Mouse (Mus musculus) midbrain, embryonic 11.5 days (tissue): ENCODE measurements around the gene Gab1. TPM values are rescaled to one million over a fixed set of nuclear protein-coding genes. Genes with fewer than 3 reads are reported as not detected.

Experiments used
- ATAC-seq: fragments of 200-750 bp; cut with Nextera tagmentation; 2 replicates; pipeline ENCODE4 v1.8.0; 2017; ENCODE audit warnings: moderate TSS enrichment, moderate library complexity; ENCODE audit not compliant: low FRiP score
- DNase-seq: peaks from one replicate; pipeline ENCODE4 v3.0.0; 2015; ENCODE audit warnings: low spot score; ENCODE audit errors: missing footprints
- H3K27ac ChIP-seq: fragments of 300-500 bp; sonication (generic); 2 replicates; pipeline ENCODE4 v1.5.1; 2014; ENCODE audit warnings: low read depth, low read length
- H3K27me3 ChIP-seq: fragments of 300-500 bp; sonication (generic); 2 replicates; pipeline ENCODE4 v1.6.1; 2014; ENCODE audit warnings: mild to moderate bottlenecking, low read length, moderate library complexity, mixed read lengths; ENCODE audit not compliant: control insufficient read depth, insufficient read depth
- H3K36me3 ChIP-seq: fragments of 300-500 bp; sonication (generic); 2 replicates; pipeline ENCODE4 v1.6.1; 2014; ENCODE audit warnings: mild to moderate bottlenecking, low read length, moderate library complexity, mixed read lengths; ENCODE audit not compliant: control insufficient read depth, insufficient read depth
- H3K4me1 ChIP-seq: fragments of 300-500 bp; sonication (generic); 2 replicates; pipeline ENCODE4 v1.6.1; 2014; ENCODE audit warnings: low read length; ENCODE audit not compliant: control insufficient read depth, insufficient read depth
- H3K4me2 ChIP-seq: fragments of 300-500 bp; sonication (generic); 2 replicates; pipeline ENCODE4 v1.6.1; 2014; ENCODE audit warnings: mild to moderate bottlenecking, moderate library complexity
- H3K4me3 ChIP-seq: fragments of 300-500 bp; sonication (generic); 2 replicates; pipeline ENCODE4 v1.5.1; 2014; ENCODE audit warnings: low read depth, low read length
- H3K9ac ChIP-seq: fragments of 300-500 bp; sonication (generic); 2 replicates; pipeline ENCODE4 v1.6.1; 2014; ENCODE audit warnings: low read length
- H3K9me3 ChIP-seq: fragments of 300-500 bp; sonication (generic); 2 replicates; pipeline ENCODE4 v1.6.1; 2016; ENCODE audit warnings: low read length; ENCODE audit not compliant: control insufficient read depth
- WGBS: fragments of 180-500 bp; shearing (Covaris S2); extraction: QIAGEN DNeasy Blood & Tissue Kit; methylation state at CpG from one replicate; pipeline ENCODE4 v1.1.7; 2014; 5-methylcytosine and 5-hydroxymethylcytosine counted together
- polyA plus RNA-seq: library from polyadenylated mRNA; unstranded; fragments of >200 nt; fragmentation: Nextera tagmentation; extraction: Ambion mirVana; gene quantifications from 2 replicates; pipeline ENCODE4 v1.2.1, GENCODE M21; 2014

Gab1 gene
- polyA plus RNA-seq, 1 experiment from 2014 or later, result 18.0 TPM

DNA sequence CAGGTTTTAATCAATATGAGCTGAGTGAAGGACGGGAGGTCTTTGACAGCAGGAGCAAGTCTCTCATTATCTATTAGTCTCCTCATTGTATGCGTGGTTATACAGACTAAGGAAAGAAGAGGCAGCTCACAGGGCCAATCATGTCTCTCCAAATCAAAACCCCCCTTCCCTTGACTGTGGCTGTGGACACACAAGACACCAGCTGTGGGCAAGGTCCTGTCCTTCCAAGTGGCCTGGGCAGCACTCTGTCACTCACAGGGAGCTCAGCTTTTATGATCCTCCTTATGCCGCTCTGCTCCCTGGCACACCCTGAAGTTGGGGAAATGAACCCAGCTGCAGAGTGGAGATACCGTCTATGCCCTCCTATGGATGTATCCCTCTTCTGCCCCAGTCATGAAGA, 55.2 kb downstream of the Gab1 start:
- peak; percentile 35; the same call in 1 of the 2 replicates for ATAC-seq

GRCm38 (mm10) chr8:80824426-80824825, 55.9 kb downstream of the Gab1 start:
- no peaks in the 10 kb centered on the region for H3K4me1 ChIP-seq
- H3K36me3 ChIP-seq, result no peaks in the 10 kb centered on the region
- no peak overlapping the region for H3K27ac ChIP-seq
- H3K4me2 ChIP-seq, result no peak overlapping the region
- no peaks in the 10 kb centered on the region for H3K9me3 ChIP-seq
- no peak for ATAC-seq
- 63% methylated on average over 5 of the region's 5 CpGs for WGBS
- no peak for DNase-seq
- no peaks in the 10 kb centered on the region for H3K27me3 ChIP-seq
- H3K9ac ChIP-seq, result no peak overlapping the region
- no peak overlapping the region for H3K4me3 ChIP-seq

More for the DNA sequence above, 55.2 kb downstream of the Gab1 start:
- Histone ChIP-seq H3K27ac (no peak overlapping the region), H3K4me3 (no peak overlapping the region), H3K36me3 (no peaks in the 10 kb centered on the region), H3K9me3 (no peaks in the 10 kb centered on the region), H3K27me3 (no peaks in the 10 kb centered on the region), H3K9ac (no peak overlapping the region), H3K4me2 (no peak overlapping the region), H3K4me1 (no peaks in the 10 kb centered on the region)
- WGBS, result 68% methylated on average over 4 of the region's 4 CpGs
- DNase-seq, result no peak

GRCm38 (mm10) chr8:80823250-80823649, 57.1 kb downstream of the Gab1 start:
- H3K4me2 ChIP-seq, result no peak overlapping the region
- H3K36me3 ChIP-seq, result no peaks in the 10 kb centered on the region
- no peak overlapping the region for H3K9ac ChIP-seq
- 74% methylated on average over 5 of the region's 5 CpGs for WGBS
- H3K9me3 ChIP-seq, result no peaks in the 10 kb centered on the region
- no peak for ATAC-seq
- H3K4me1 ChIP-seq, result no peaks in the 10 kb centered on the region
- DNase-seq, result no peak
- H3K27me3 ChIP-seq, result no peaks in the 10 kb centered on the region
- no peak overlapping the region for H3K27ac ChIP-seq
- no peak overlapping the region for H3K4me3 ChIP-seq

- no peak for DNase-seq
- Histone ChIP-seq H3K9ac (no peak overlapping the region), H3K4me1 (no peaks in the 10 kb centered on the region), H3K9me3 (no peaks in the 10 kb centered on the region), H3K36me3 (no peaks in the 10 kb centered on the region), H3K27me3 (no peaks in the 10 kb centered on the region), H3K4me2 (no peak overlapping the region), H3K27ac (no peak overlapping the region), H3K4me3 (no peak overlapping the region)
- ATAC-seq, result no peak
- WGBS, result 78% methylated on average over 12 of the region's 12 CpGs
Observed at GRCm38 (mm10) chr8:80821367-80822225, 58.7 kb downstream of the Gab1 start.

DNA sequence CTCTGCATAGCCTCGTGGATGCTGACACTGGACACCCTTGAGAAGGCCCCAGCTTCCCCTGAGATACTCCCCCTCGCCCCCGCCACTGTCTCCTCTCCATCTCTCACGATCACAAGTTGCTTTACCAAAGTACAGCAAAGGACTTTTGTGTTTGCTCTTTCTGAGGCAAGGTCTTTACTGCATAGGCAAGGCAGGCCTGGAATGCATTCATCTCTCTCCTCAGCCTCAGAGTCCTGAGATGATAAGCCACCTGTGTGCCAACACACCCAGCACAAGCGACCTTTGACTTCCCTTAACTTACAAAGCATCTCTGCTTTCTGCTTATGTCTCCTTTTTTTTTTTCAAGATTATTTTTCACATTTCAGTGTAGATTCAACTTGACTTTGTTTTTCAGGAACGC, 61.3 kb downstream of the Gab1 start:
- H3K27ac ChIP-seq, result no peak overlapping the region
- no peak overlapping the region for H3K4me2 ChIP-seq
- no peaks in the 10 kb centered on the region for H3K36me3 ChIP-seq
- ATAC-seq (no peak), DNase-seq (no peak)
- no peaks in the 10 kb centered on the region for H3K27me3 ChIP-seq
- no peak overlapping the region for H3K9ac ChIP-seq
- peaks cover 3% of the 10 kb centered on the region; the same call in 1 of the 2 replicates for H3K4me1 ChIP-seq
- no peak overlapping the region for H3K4me3 ChIP-seq
- H3K9me3 ChIP-seq, result no peaks in the 10 kb centered on the region
- 88% methylated on average over 6 of the region's 6 CpGs for WGBS

- Histone ChIP-seq H3K36me3 (no peaks in the 10 kb centered on the region), H3K9ac (no peak overlapping the region), H3K4me3 (no peak overlapping the region), H3K27ac (no peak overlapping the region), H3K4me1 (peaks cover 3% of the 10 kb centered on the region; the same call in 1 of the 2 replicates), H3K9me3 (no peaks in the 10 kb centered on the region), H3K4me2 (no peak overlapping the region), H3K27me3 (no peaks in the 10 kb centered on the region)
- DNase-seq, result no peak
- no peak for ATAC-seq
- WGBS, result 76% methylated on average over 2 of the region's 2 CpGs
Observed at GRCm38 (mm10) chr8:80817065-80817464, 63.3 kb downstream of the Gab1 start.

- ATAC-seq, result no peak
- 85% methylated on average over 6 of the region's 6 CpGs for whole genome bisulfite sequencing
- peaks cover 3% of the 10 kb centered on the region; the same call in 1 of the 2 replicates for H3K4me1 ChIP-seq
Observed at GRCm38 (mm10) chr8:80815179-80815578, 65.1 kb downstream of the Gab1 start.

GRCm38 (mm10) chr8:80814087-80814791, 66.1 kb downstream of the Gab1 start:
- peaks cover 3% of the 10 kb centered on the region; the same call in 1 of the 2 replicates for H3K4me1 ChIP-seq
- H3K9ac ChIP-seq, result no peak overlapping the region
- 74% methylated on average over 13 of the region's 13 CpGs for WGBS
- H3K27ac ChIP-seq, result no peak overlapping the region
- DNase-seq (no peak), ATAC-seq (peak; percentile 75; the same call in 1 of the 2 replicates)
- no peaks in the 10 kb centered on the region for H3K27me3 ChIP-seq
- H3K4me3 ChIP-seq, result no peak overlapping the region
- no peaks in the 10 kb centered on the region for H3K36me3 ChIP-seq
- no peak overlapping the region for H3K4me2 ChIP-seq
- H3K9me3 ChIP-seq, result no peaks in the 10 kb centered on the region

More at GRCm38 (mm10) chr8:80815179-80815578, 65.1 kb downstream of the Gab1 start:
- no peaks in the 10 kb centered on the region for H3K27me3 ChIP-seq
- no peak overlapping the region for H3K9ac ChIP-seq
- no peaks in the 10 kb centered on the region for H3K36me3 ChIP-seq
- H3K4me3 ChIP-seq, result no peak overlapping the region
- no peak overlapping the region for H3K4me2 ChIP-seq
- no peak overlapping the region for H3K27ac ChIP-seq
- no peaks in the 10 kb centered on the region for H3K9me3 ChIP-seq
- DNase-seq, result no peak

DNA sequence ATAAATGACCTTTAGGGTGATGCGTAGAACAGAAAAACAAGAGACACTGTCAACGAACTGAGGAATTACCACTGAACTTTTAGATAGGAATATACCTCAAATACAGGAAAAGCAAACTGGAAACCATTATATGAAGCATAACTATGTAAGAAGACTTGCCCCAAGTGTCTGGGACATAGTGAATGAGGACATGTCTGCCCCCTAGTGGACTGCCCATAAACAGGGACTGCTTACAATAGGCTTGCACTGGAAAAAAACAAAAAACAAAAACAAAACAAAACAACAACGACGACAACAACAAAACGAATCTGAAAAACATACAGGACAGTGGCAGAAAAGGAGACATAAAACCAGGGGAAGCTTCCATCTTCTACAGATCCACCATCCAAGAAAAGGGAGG, 66.9 kb downstream of the Gab1 start:
- DNase-seq, result no peak
- H3K9me3 ChIP-seq, result no peaks in the 10 kb centered on the region
- no peak for ATAC-seq
- no peak overlapping the region for H3K9ac ChIP-seq
- peaks cover 3% of the 10 kb centered on the region; the same call in 1 of the 2 replicates for H3K4me1 ChIP-seq
- no peak overlapping the region for H3K4me3 ChIP-seq
- no peak overlapping the region for H3K4me2 ChIP-seq
- H3K27me3 ChIP-seq, result no peaks in the 10 kb centered on the region
- WGBS, result 90% methylated on average over 5 of the region's 5 CpGs
- no peaks in the 10 kb centered on the region for H3K36me3 ChIP-seq
- no peak overlapping the region for H3K27ac ChIP-seq
